Comparison of ENCODE assay signal across 11 mouse cellular contexts in genomic region chr14:100209814-100210419, GRCm38 (mm10).
DNase-seq lines count a peak whose midpoint lies in the region; ATAC-seq lines count a peak whose summit lies in the region.
"Had no signal": no experiment of that assay in that cellular context is flagged by ENCODE, and none has a peak within 500 bp of the region (broad histone marks: within the 10 kb centered on the region; RNA-seq: fewer than 3 reads in every experiment).

No protein-coding gene starts in this region.

- no peak overlapping the region for H3K27ac ChIP-seq in hindbrain, embryonic 11.5 days (ENCODE audit: low read depth, low read length)
- no peak overlapping the region for H3K27ac ChIP-seq in hindbrain, embryonic 13.5 days
- no peak overlapping the region for H3K27ac ChIP-seq in embryonic facial prominence, embryonic 10.5 days (replicated peaks)
- H3K27ac ChIP-seq: liver, embryonic 12.5 days had no signal

- 21% methylated on average over 12 of the region's 12 CpGs for WGBS in hindbrain, embryonic 11.5 days
- WGBS in hindbrain, embryonic 13.5 days, result 21% methylated on average over 12 of the region's 12 CpGs
- WGBS in embryonic facial prominence, embryonic 10.5 days, result 33% methylated on average over 12 of the region's 12 CpGs

- no peaks in the 10 kb centered on the region for H3K4me1 ChIP-seq in hindbrain, embryonic 11.5 days (replicated peaks; ENCODE audit: control insufficient read depth, insufficient read depth, low read length)
- H3K4me1 ChIP-seq in hindbrain, embryonic 13.5 days (replicated peaks), result peaks cover 25% of the 10 kb centered on the region
- H3K4me1 ChIP-seq in embryonic facial prominence, embryonic 10.5 days, result peaks cover 11% of the 10 kb centered on the region
- H3K4me1 ChIP-seq: liver, embryonic 12.5 days had no signal

- peak; percentile 13 to 53 for DNase-seq in adrenal gland, adult (ENCODE audit: inconsistent age in 2 of 2, low spot score in 1 of 2)
- no peak for DNase-seq in adrenal gland, adult 2 months
- DNase-seq in hindbrain, embryonic 11.5 days (ENCODE audit: low spot score), result peak; percentile 23
- DNase-seq in frontal cortex, postnatal 14 days (ENCODE audit: low spot score in 2 of 2), result peak; percentile 13 to 14
- DNase-seq in right cerebral cortex, postnatal 14 days, result peak; percentile 39
- no peak for DNase-seq in ovary, postnatal 10 days (ENCODE audit: low spot score)
- no peak for DNase-seq in embryonic facial prominence, embryonic 10.5 days (ENCODE audit: low spot score)
- DNase-seq: kidney, postnatal 36 days; lung, postnatal 4 days had no signal

- no peak overlapping the region for H3K4me2 ChIP-seq in hindbrain, embryonic 11.5 days (replicated peaks; ENCODE audit: low read depth, low read length)
- no peak overlapping the region for H3K4me2 ChIP-seq in hindbrain, embryonic 13.5 days
- H3K4me2 ChIP-seq: liver, embryonic 12.5 days had no signal

- ATAC-seq in hindbrain, embryonic 11.5 days (ENCODE audit: low FRiP score), result no peak
- ATAC-seq in hindbrain, embryonic 13.5 days (ENCODE audit: low FRiP score), result no peak
- ATAC-seq: liver, embryonic 12.5 days had no signal

- no peaks in the 10 kb centered on the region for H3K36me3 ChIP-seq in hindbrain, embryonic 11.5 days (ENCODE audit: control insufficient read depth, insufficient read depth, low read length)
- no peaks in the 10 kb centered on the region for H3K36me3 ChIP-seq in hindbrain, embryonic 13.5 days
- H3K36me3 ChIP-seq in embryonic facial prominence, embryonic 10.5 days (replicated peaks), result peaks cover 25% of the 10 kb centered on the region; the same call in 1 of the 2 replicates
- H3K36me3 ChIP-seq: liver, embryonic 12.5 days had no signal

- no peak overlapping the region for H3K9ac ChIP-seq in hindbrain, embryonic 11.5 days (ENCODE audit: low read depth, low read length)
- no peak overlapping the region for H3K9ac ChIP-seq in hindbrain, embryonic 13.5 days
- H3K9ac ChIP-seq: liver, embryonic 12.5 days had no signal

- no peaks in the 10 kb centered on the region for H3K9me3 ChIP-seq in hindbrain, embryonic 11.5 days (ENCODE audit: control insufficient read depth, low read length)
- H3K9me3 ChIP-seq in hindbrain, embryonic 13.5 days, result no peaks in the 10 kb centered on the region
- H3K9me3 ChIP-seq in embryonic facial prominence, embryonic 10.5 days, result no peaks in the 10 kb centered on the region
- H3K9me3 ChIP-seq: liver, embryonic 12.5 days had no signal

- no peak overlapping the region for H3K4me3 ChIP-seq in hindbrain, embryonic 11.5 days (ENCODE audit: low read depth, low read length)
- H3K4me3 ChIP-seq in hindbrain, embryonic 13.5 days, result no peak overlapping the region
- H3K4me3 ChIP-seq in embryonic facial prominence, embryonic 10.5 days, result no peak overlapping the region
- H3K4me3 ChIP-seq: liver, embryonic 12.5 days had no signal

- H3K27me3 ChIP-seq in hindbrain, embryonic 11.5 days (ENCODE audit: control insufficient read depth, insufficient read depth, low read length), result no peaks in the 10 kb centered on the region
- no peaks in the 10 kb centered on the region for H3K27me3 ChIP-seq in hindbrain, embryonic 13.5 days
- H3K27me3 ChIP-seq in embryonic facial prominence, embryonic 10.5 days (replicated peaks; ENCODE audit: low read depth, poor library complexity, severe bottlenecking), result no peaks in the 10 kb centered on the region
- H3K27me3 ChIP-seq: liver, embryonic 12.5 days had no signal

Comparison
In these comparisons a context has a peak if more than half of its experiments do, and no peak if none do; other contexts are left out.
1. DNase-seq: peak in adrenal gland, adult (2 of 2), hindbrain, embryonic 11.5 days (single experiment), frontal cortex, postnatal 14 days (2 of 2) and right cerebral cortex, postnatal 14 days (single experiment); none in adrenal gland, adult 2 months (single experiment), ovary, postnatal 10 days (single experiment) and embryonic facial prominence, embryonic 10.5 days (single experiment).